Mouse (Mus musculus) megakaryocyte, embryonic 14.5 days (primary cell): ENCODE results near the gene Bag5. TPM values are rescaled to one million over a fixed set of nuclear protein-coding genes. Genes with fewer than 3 reads are reported as not detected.

Source experiments
- H3K27me3 ChIP-seq: replicated peaks from 2 replicates; pipeline ENCODE3; 2012; ENCODE audit warnings: inconsistent platforms
- H3K36me3 ChIP-seq: replicated peaks from 2 replicates; pipeline ENCODE3; 2012; ENCODE audit warnings: low read length, inconsistent platforms, mixed read lengths
- H3K4me1 ChIP-seq: 2 replicates; pipeline ENCODE4 v1.6.1; 2012; ENCODE audit warnings: inconsistent platforms
- H3K4me3 ChIP-seq: replicated peaks from 2 replicates; pipeline ENCODE3; 2012; ENCODE audit warnings: moderate library complexity, mild to moderate bottlenecking, inconsistent platforms
- H3K9me3 ChIP-seq: 2 replicates; pipeline ENCODE4 v1.6.1; 2012; ENCODE audit warnings: inconsistent platforms
- FLI1 ChIP-seq: IDR thresholded peaks from 2 replicates; pipeline ENCODE4 v1.6.1; 2012; ENCODE audit warnings: low read length, inconsistent platforms, mixed read lengths
- GATA1 ChIP-seq: IDR thresholded peaks from 3 replicates; pipeline ENCODE4 v1.6.1; 2012; ENCODE audit warnings: mixed read lengths, low read length, inconsistent platforms, borderline replicate concordance
- polyA plus RNA-seq: library from polyadenylated mRNA; stranded (reverse); fragments of >175 nt; gene quantifications from 2 replicates; pipeline ENCODE4 v1.2.3, GENCODE M21; 2012; ENCODE audit warnings: low replicate concordance; ENCODE audit not compliant: insufficient read depth

Gene Bag5
- polyA plus RNA-seq, 1 experiment, result 4.8 TPM

GRCm38 (mm10) chr12:111699542-111699941 is 13.5 kb downstream of the Bag5 start:
- H3K4me1 ChIP-seq, result peaks cover 35% of the 10 kb centered on the region
- H3K27me3 ChIP-seq, result peaks cover 34% of the 10 kb centered on the region
- TF ChIP-seq FLI1 (no peak), GATA1 (no peak)

GRCm38 (mm10) chr12:111698346-111698913 is 14.6 kb downstream of the Bag5 start:
- H3K27me3 ChIP-seq, result peaks cover 28% of the 10 kb centered on the region
- peaks cover 45% of the 10 kb centered on the region for H3K4me1 ChIP-seq
- no peaks in the 10 kb centered on the region for H3K36me3 ChIP-seq
- H3K9me3 ChIP-seq, result no peaks in the 10 kb centered on the region
- no peak overlapping the region for H3K4me3 ChIP-seq
- TF ChIP-seq FLI1 (no peak), GATA1 (no peak)

More at GRCm38 (mm10) chr12:111699542-111699941, 13.5 kb downstream of the Bag5 start:
- H3K4me3 ChIP-seq, result no peak overlapping the region
- H3K9me3 ChIP-seq, result no peaks in the 10 kb centered on the region
- H3K36me3 ChIP-seq, result no peaks in the 10 kb centered on the region

GRCm38 (mm10) chr12:111697708-111698107 is 15.3 kb downstream of the Bag5 start:
- no peak overlapping the region for H3K4me3 ChIP-seq
- TF ChIP-seq FLI1, result no peak
- no peak for TF ChIP-seq GATA1
- H3K36me3 ChIP-seq, result no peaks in the 10 kb centered on the region
- peaks cover 25% of the 10 kb centered on the region for H3K27me3 ChIP-seq
- H3K4me1 ChIP-seq, result peaks cover 52% of the 10 kb centered on the region
- H3K9me3 ChIP-seq, result no peaks in the 10 kb centered on the region

- peaks cover 67% of the 10 kb centered on the region for H3K4me1 ChIP-seq
- H3K4me3 ChIP-seq, result no peak overlapping the region
- H3K27me3 ChIP-seq, result peaks cover 27% of the 10 kb centered on the region
- no peaks in the 10 kb centered on the region for H3K9me3 ChIP-seq
- TF ChIP-seq GATA1 (no peak), FLI1 (no peak)
- no peaks in the 10 kb centered on the region for H3K36me3 ChIP-seq
These were observed 16.8 kb downstream of the Bag5 start for GRCm38 (mm10) chr12:111696239-111696638.

- no peaks in the 10 kb centered on the region for H3K36me3 ChIP-seq
- no peaks in the 10 kb centered on the region for H3K9me3 ChIP-seq
- no peak overlapping the region for H3K4me3 ChIP-seq
- TF ChIP-seq GATA1, result no peak
- no peak for TF ChIP-seq FLI1
- H3K27me3 ChIP-seq, result peaks cover 25% of the 10 kb centered on the region
- H3K4me1 ChIP-seq, result peaks cover 75% of the 10 kb centered on the region
These were observed 17.9 kb downstream of the Bag5 start for GRCm38 (mm10) chr12:111694880-111695804.

GRCm38 (mm10) chr12:111694271-111694781 is 18.7 kb downstream of the Bag5 start:
- TF ChIP-seq GATA1, result no peak
- no peak for TF ChIP-seq FLI1
- H3K9me3 ChIP-seq, result no peaks in the 10 kb centered on the region
- no peaks in the 10 kb centered on the region for H3K36me3 ChIP-seq
- no peak overlapping the region for H3K4me3 ChIP-seq
- peaks cover 71% of the 10 kb centered on the region for H3K4me1 ChIP-seq
- H3K27me3 ChIP-seq, result peaks cover 26% of the 10 kb centered on the region

- TF ChIP-seq GATA1 (no peak), FLI1 (no peak)
- Histone ChIP-seq H3K4me3 (no peak overlapping the region), H3K4me1 (peaks cover 71% of the 10 kb centered on the region), H3K36me3 (no peaks in the 10 kb centered on the region), H3K27me3 (peaks cover 32% of the 10 kb centered on the region), H3K9me3 (no peaks in the 10 kb centered on the region)
These were observed 19.5 kb downstream of the Bag5 start for GRCm38 (mm10) chr12:111693341-111694270.

GRCm38 (mm10) chr12:111692899-111693298 is 20.2 kb downstream of the Bag5 start:
- no peak overlapping the region for H3K4me3 ChIP-seq
- H3K9me3 ChIP-seq, result no peaks in the 10 kb centered on the region
- TF ChIP-seq FLI1, result no peak
- no peak for TF ChIP-seq GATA1
- H3K27me3 ChIP-seq, result peaks cover 31% of the 10 kb centered on the region
- H3K4me1 ChIP-seq, result peaks cover 72% of the 10 kb centered on the region
- no peaks in the 10 kb centered on the region for H3K36me3 ChIP-seq

GRCm38 (mm10) chr12:111691346-111691872 is 21.6 kb downstream of the Bag5 start:
- Histone ChIP-seq H3K4me3 (peak overlapping the region; percentile 56), H3K27me3 (peaks cover 42% of the 10 kb centered on the region), H3K36me3 (no peaks in the 10 kb centered on the region), H3K4me1 (peaks cover 74% of the 10 kb centered on the region), H3K9me3 (no peaks in the 10 kb centered on the region)
- no peak for TF ChIP-seq GATA1
- TF ChIP-seq FLI1, result no peak
